Mouse (Mus musculus) CH12.LX (cell line): ENCODE measurements around the gene Tmem126a. TPM values are rescaled to one million over a fixed set of nuclear protein-coding genes. Genes with fewer than 3 reads are reported as not detected.
A peak's percentile ranks its signal among the peaks of the same experiment; 100 is the strongest.

Experiments
- DNase-seq: peaks from one replicate; pipeline ENCODE4 v3.0.0-alpha.2; 2013; ENCODE audit errors: extremely low read depth
- H3K27ac ChIP-seq: 2 replicates; pipeline ENCODE4 v1.5.1; 2012; ENCODE audit warnings: low read depth, mild to moderate bottlenecking, control low read depth, moderate library complexity; ENCODE audit not compliant: insufficient read depth
- H3K27me3 ChIP-seq: replicated peaks from 2 replicates; pipeline ENCODE3; 2012; ENCODE audit warnings: inconsistent platforms
- H3K36me3 ChIP-seq, 2 experiments: replicated peaks in 1 of 2; 2 replicates each; pipeline versions ENCODE3 to v1.6.1; 2012; ENCODE audit warnings: inconsistent platforms in 1 of 2, low read length in 1 of 2, mild to moderate bottlenecking in 1 of 2, mixed read lengths in 1 of 2, moderate library complexity in 1 of 2; ENCODE audit not compliant: control insufficient read depth in 1 of 2, insufficient read depth in 1 of 2
- H3K4me1 ChIP-seq, 2 experiments: 2 replicates each; pipeline ENCODE4 v1.6.1; 2012; ENCODE audit warnings: inconsistent platforms in 1 of 2, moderate library complexity in 1 of 2; ENCODE audit not compliant: insufficient read depth in 2 of 2, control insufficient read depth in 1 of 2
- H3K4me2 ChIP-seq: 2 replicates; pipeline ENCODE4 v1.6.1; 2012; ENCODE audit warnings: low read depth, mild to moderate bottlenecking, control low read depth; ENCODE audit not compliant: poor library complexity, insufficient read depth, severe bottlenecking
- H3K4me3 ChIP-seq, 3 experiments: fragments of 150-350 bp in 1 of 3; sonication (generic) in 1 of 3; replicated peaks in 1 of 3; 2 replicates each; pipeline versions ENCODE3 to v1.5.1; 2011 to 2012; ENCODE audit warnings: low read depth in 2 of 3, low read length in 2 of 3, mild to moderate bottlenecking in 2 of 3, moderate library complexity in 2 of 3, control low read depth in 1 of 3, improper control_type of control experiment in 1 of 3, inconsistent platforms in 1 of 3, mixed read lengths in 1 of 3; ENCODE audit not compliant: poor library complexity in 1 of 3
- H3K79me2 ChIP-seq: replicated peaks from 2 replicates; pipeline ENCODE4 v1.6.1; 2012; ENCODE audit warnings: mild to moderate bottlenecking, moderate library complexity; ENCODE audit not compliant: control insufficient read depth, poor library complexity, insufficient read depth, severe bottlenecking; ENCODE audit errors: extremely low read depth
- H3K9ac ChIP-seq: 2 replicates; pipeline ENCODE4 v1.6.1; 2012; ENCODE audit warnings: low read depth, mild to moderate bottlenecking, control low read depth, moderate library complexity; ENCODE audit not compliant: insufficient read depth
- H3K9me3 ChIP-seq: replicated peaks from 2 replicates; pipeline ENCODE3; 2012; ENCODE audit warnings: low read length, inconsistent platforms, mixed read lengths
- CHD1 ChIP-seq: IDR thresholded peaks from 2 replicates; pipeline ENCODE4 v1.6.1; 2012; ENCODE audit warnings: low read depth, low read length, improper control_type of control experiment, inconsistent platforms
- CHD2 ChIP-seq: IDR thresholded peaks from 2 replicates; pipeline ENCODE4 v1.6.1; 2011; ENCODE audit warnings: low read length, improper control_type of control experiment
- ELF1 ChIP-seq: IDR thresholded peaks from 2 replicates; pipeline ENCODE4 v1.6.1; 2014; ENCODE audit warnings: low read depth, mild to moderate bottlenecking, inconsistent platforms, low read length, improper control_type of control experiment
- EP300 ChIP-seq: IDR thresholded peaks from 2 replicates; pipeline ENCODE4 v1.6.1; 2011; ENCODE audit warnings: low read length, improper control_type of control experiment
- GABPA ChIP-seq: IDR thresholded peaks from 2 replicates; pipeline ENCODE4 v1.6.1; 2012; ENCODE audit warnings: low read depth, low read length, improper control_type of control experiment, inconsistent platforms; ENCODE audit not compliant: insufficient replicate concordance
- HCFC1 ChIP-seq: IDR thresholded peaks from 2 replicates; pipeline ENCODE4 v1.6.1; 2012; ENCODE audit warnings: low read depth, mild to moderate bottlenecking, inconsistent platforms, low read length, improper control_type of control experiment
- IRF4 ChIP-seq: IDR thresholded peaks from 2 replicates; pipeline ENCODE4 v1.6.1; 2014; ENCODE audit warnings: low read depth, mild to moderate bottlenecking, inconsistent platforms, low read length, improper control_type of control experiment
- KAT2A ChIP-seq: IDR thresholded peaks from 2 replicates; pipeline ENCODE4 v1.6.1; 2012; ENCODE audit warnings: low read length, improper control_type of control experiment, inconsistent platforms; ENCODE audit not compliant: insufficient replicate concordance
- MAX ChIP-seq: IDR thresholded peaks from 2 replicates; pipeline ENCODE4 v1.6.1; 2011; ENCODE audit warnings: low read length, improper control_type of control experiment
- MAZ ChIP-seq: IDR thresholded peaks from 2 replicates; pipeline ENCODE4 v1.6.1; 2012; ENCODE audit warnings: low read depth, mild to moderate bottlenecking, inconsistent platforms, low read length, improper control_type of control experiment, moderate library complexity
- MEF2A ChIP-seq: IDR thresholded peaks from 2 replicates; pipeline ENCODE4 v1.6.1; 2014; ENCODE audit warnings: low read depth, mild to moderate bottlenecking, inconsistent platforms, low read length, improper control_type of control experiment, borderline replicate concordance
- MYC ChIP-seq: IDR thresholded peaks from 2 replicates; pipeline ENCODE4 v1.6.1; 2011; ENCODE audit warnings: low read depth, mild to moderate bottlenecking, improper control_type of control experiment, low read length
- NELFE ChIP-seq: IDR thresholded peaks from 2 replicates; pipeline ENCODE4 v1.6.1; 2011; ENCODE audit warnings: low read depth, low read length, improper control_type of control experiment
- NRF1 ChIP-seq: IDR thresholded peaks from 2 replicates; pipeline ENCODE4 v1.6.1; 2014; ENCODE audit warnings: low read depth, mild to moderate bottlenecking, inconsistent platforms, low read length, improper control_type of control experiment, moderate library complexity
- PAX5 ChIP-seq: IDR thresholded peaks from 2 replicates; pipeline ENCODE4 v1.6.1; 2012; ENCODE audit warnings: low read length, inconsistent platforms, mixed read lengths
- POLR2A ChIP-seq: IDR thresholded peaks from 2 replicates; pipeline ENCODE4 v1.6.1; 2011; ENCODE audit warnings: low read depth, mild to moderate bottlenecking, improper control_type of control experiment, low read length
- POLR2AphosphoS2 ChIP-seq: IDR thresholded peaks from 2 replicates; pipeline ENCODE4 v1.6.1; 2011; ENCODE audit warnings: low read depth, low read length, improper control_type of control experiment
- RAD21 ChIP-seq: IDR thresholded peaks from 2 replicates; pipeline ENCODE4 v1.6.1; 2011; ENCODE audit warnings: low read depth, mild to moderate bottlenecking, low read length, improper control_type of control experiment, moderate library complexity
- SIN3A ChIP-seq: IDR thresholded peaks from 2 replicates; pipeline ENCODE4 v1.6.1; 2012; ENCODE audit warnings: low read length, improper control_type of control experiment, inconsistent platforms
- TBP ChIP-seq: conservative IDR thresholded peaks from 2 replicates; pipeline ENCODE4 v1.6.1; 2011; ENCODE audit warnings: low read depth, low read length, improper control_type of control experiment
- UBTF ChIP-seq: IDR thresholded peaks from 2 replicates; pipeline ENCODE4 v1.6.1; 2012; ENCODE audit warnings: low read depth, mild to moderate bottlenecking, inconsistent platforms, low read length, improper control_type of control experiment, moderate library complexity
- USF2 ChIP-seq: conservative IDR thresholded peaks from 2 replicates; pipeline ENCODE4 v1.6.1; 2011; ENCODE audit warnings: low read depth, low read length, improper control_type of control experiment
- ZC3H11A ChIP-seq: IDR thresholded peaks from 2 replicates; pipeline ENCODE4 v1.6.1; 2012; ENCODE audit warnings: low read depth, mild to moderate bottlenecking, inconsistent platforms, low read length, improper control_type of control experiment
- ZKSCAN1 ChIP-seq: IDR thresholded peaks from 2 replicates; pipeline ENCODE4 v1.6.1; 2012; ENCODE audit warnings: low read depth, inconsistent platforms, low read length, improper control_type of control experiment, borderline replicate concordance
- ZNF384 ChIP-seq: IDR thresholded peaks from 2 replicates; pipeline ENCODE4 v1.6.1; 2012; ENCODE audit warnings: low read depth, low read length, improper control_type of control experiment, inconsistent platforms
- dilution Hi-C: fragments of 300-500 bp; cut with MboI; formaldehyde crosslinking; loops from 2 replicates; pipeline ENCODE4 v1.14.3; 2020; ENCODE audit warnings: low sequenced_read_pairs; ENCODE audit not compliant: extremely low pct_unique_long_range_greater_than_20kb, extremely low pct_ligation_motif_present
- in situ Hi-C: fragments of 300-500 bp; cut with MboI; formaldehyde crosslinking; loops from 3 replicates; pipeline ENCODE4 v1.14.3; 2019; ENCODE audit warnings: low sequenced_read_pairs, low pct_ligation_motif_present, low pct_unique_long_range_greater_than_20kb, mixed read lengths
- polyA plus RNA-seq: library from polyadenylated mRNA; unstranded; fragments of >175 nt; gene quantifications from 2 replicates; pipeline ENCODE4 v1.2.1, GENCODE M21; 2012; ENCODE audit warnings: low read depth; ENCODE audit not compliant: insufficient read length
- total RNA-seq, 2 experiments: library from RNA; depleted of rRNA; stranded (reverse); fragments of 300-350 nt in 1 of 2; fragments of >200 nt in 1 of 2; gene quantifications; 2 replicates each; pipeline ENCODE4 v1.2.3; 2012 to 2014

Gene Tmem126a
- total and polyA plus RNA-seq, 3 experiments, result 62.3 to 121 (median 65.3) TPM

DNA sequence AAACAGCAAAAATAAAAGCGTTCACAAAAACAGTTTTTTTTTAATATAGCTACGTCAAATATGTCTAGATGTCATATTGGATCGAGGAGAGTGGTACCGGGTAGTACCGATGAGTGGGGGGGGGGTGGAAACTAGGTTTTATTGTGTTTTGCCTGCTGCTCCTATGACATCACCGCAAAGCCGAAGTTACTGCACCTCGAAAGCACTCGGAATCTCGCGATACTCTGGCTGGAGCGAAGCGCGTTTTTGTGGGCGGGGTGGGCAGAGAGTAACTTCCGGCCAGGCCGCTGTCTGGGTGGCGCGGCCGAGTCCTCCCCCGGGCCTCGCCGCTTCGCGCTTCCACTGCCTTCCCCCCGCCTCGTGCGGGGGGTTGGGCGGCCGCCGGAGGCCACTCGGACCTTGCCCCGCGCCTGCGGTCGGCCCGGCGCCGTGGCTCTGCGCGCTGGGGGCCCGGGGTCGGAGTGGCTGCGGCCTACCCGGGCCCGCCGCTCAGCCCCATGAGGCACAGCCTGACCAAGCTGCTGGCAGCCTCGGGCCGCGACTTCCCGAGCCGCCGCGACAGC lies 14.4 kb downstream of the Tmem126a start, which contains the start of gene Crebzf (continued):
- TF ChIP-seq EP300 (0 out of 2 replicates have a peak, but pooled peaks have one; percentile 27), UBTF (peak; percentile 19; the same call in 1 of the 2 replicates), PAX5 (no peak), ZKSCAN1 (no peak), POLR2A (peak; percentile 94), RAD21 (no peak), NRF1 (no peak), MAX (no peak; the same call in 1 of the 2 replicates)

DNA sequence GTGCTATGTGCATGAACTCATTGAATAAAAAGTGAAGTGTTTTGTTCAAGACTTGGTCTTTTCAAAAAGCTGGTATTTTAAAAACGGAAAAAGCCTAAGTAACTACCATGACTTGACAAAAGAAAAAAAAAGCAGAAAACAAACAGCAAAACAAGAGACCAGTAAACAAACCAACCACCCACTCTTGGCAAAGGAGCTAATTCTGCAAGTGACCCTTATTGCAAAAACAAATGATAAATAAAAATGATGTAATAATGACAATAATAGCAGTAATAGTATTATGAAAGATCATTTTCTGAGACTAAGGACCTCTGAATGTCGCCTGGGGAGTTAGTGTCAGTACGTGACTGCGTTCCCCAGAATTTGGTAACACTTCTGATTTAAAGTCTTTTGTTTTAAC lies 15.0 kb downstream of the Tmem126a start:
- peaks cover 27% of the 10 kb centered on the region for H3K79me2 ChIP-seq
- peaks cover 4 to 12% of the 10 kb centered on the region in 2 experiments; a peak in 2 of 4 replicates for H3K4me1 ChIP-seq
- TF ChIP-seq ZNF384, result no peak
- no peak for TF ChIP-seq CHD2
- TF ChIP-seq HCFC1, result no peak
- no peak for TF ChIP-seq NRF1
- TF ChIP-seq MYC, result 0 out of 2 replicates have a peak, but pooled peaks have one; percentile 4
- no peak for TF ChIP-seq USF2
- no peak; the same call in 1 of the 2 replicates for TF ChIP-seq SIN3A
- TF ChIP-seq GABPA, result no peak
- no peak for TF ChIP-seq MAX
- peak; percentile 3; the same call in 1 of the 2 replicates for TF ChIP-seq MEF2A
- TF ChIP-seq NELFE, result no peak
- no peak for TF ChIP-seq TBP
- no peak for TF ChIP-seq POLR2AphosphoS2
- TF ChIP-seq ELF1, result no peak
- no peak for TF ChIP-seq ZC3H11A
- TF ChIP-seq RAD21, result no peak
- TF ChIP-seq ZKSCAN1, result no peak
- peak; percentile 77; the same call in 1 of the 2 replicates for TF ChIP-seq CHD1
- no peak for TF ChIP-seq KAT2A
- no peak for TF ChIP-seq UBTF
- TF ChIP-seq MAZ, result 0 out of 2 replicates have a peak, but pooled peaks have one; percentile 32
- no peak for TF ChIP-seq IRF4
- no peaks in the 10 kb centered on the region for H3K27me3 ChIP-seq
- in situ Hi-C loops (loop anchor here (25.0 kb wide), 1 partner anchor 430 kb away; no protein-coding TSS in a partner anchor), dilution Hi-C loops (no loop called here)
- H3K9ac ChIP-seq, result peak overlapping the region; percentile 50; the same call in 1 of the 2 replicates
- peak overlapping the region; percentile 61 for H3K4me2 ChIP-seq
- peak overlapping the region in 2 of 3 experiments; percentile 77 to 94 for H3K4me3 ChIP-seq
- H3K36me3 ChIP-seq, result peaks cover 0 to 13% of the 10 kb centered on the region in 2 experiments
- DNase-seq, result no peak
- no peak overlapping the region for H3K27ac ChIP-seq
- H3K9me3 ChIP-seq, result no peaks in the 10 kb centered on the region
